Mouse (Mus musculus) G1E (cell line): ENCODE measurements around the gene Il33. TPM values are rescaled to one million over a fixed set of nuclear protein-coding genes. Genes with fewer than 3 reads are reported as not detected.

Experiments
- ATAC-seq: 2 replicates; pipeline ENCODE4 v1.8.0; 2016; ENCODE audit warnings: mild to moderate bottlenecking; ENCODE audit not compliant: insufficient number of reproducible peaks, poor library complexity, low FRiP score, severe bottlenecking; ENCODE audit errors: extremely low read depth
- DNase-seq: peaks from one replicate; pipeline ENCODE4 v3.0.0; 2012; ENCODE audit warnings: low spot score
- H3K27me3 ChIP-seq: 2 replicates; pipeline ENCODE4 v1.6.1; 2012; ENCODE audit warnings: mild to moderate bottlenecking, low read length, inconsistent platforms; ENCODE audit not compliant: insufficient read depth
- H3K36me3 ChIP-seq: replicated peaks from 2 replicates; pipeline ENCODE3; 2012; ENCODE audit warnings: mild to moderate bottlenecking, inconsistent platforms
- H3K4me1 ChIP-seq: 2 replicates; pipeline ENCODE4 v1.6.1; 2012; ENCODE audit warnings: low read depth, low read length, inconsistent platforms, mixed read lengths; ENCODE audit not compliant: insufficient read depth
- H3K4me3 ChIP-seq: 2 replicates; pipeline ENCODE4 v1.5.1; 2012; ENCODE audit warnings: low read depth, mild to moderate bottlenecking, inconsistent platforms, low read length, moderate library complexity, mixed read lengths
- H3K9me3 ChIP-seq: replicated peaks from 2 replicates; pipeline ENCODE4 v1.6.1; 2012; ENCODE audit warnings: inconsistent platforms
- CTCF ChIP-seq: IDR thresholded peaks from 2 replicates; pipeline ENCODE4 v1.5.1; 2012; ENCODE audit warnings: low read depth, low read length, inconsistent platforms, mixed read lengths
- GATA1 ChIP-seq: IDR thresholded peaks from 2 replicates; pipeline ENCODE4 v1.6.1; 2012; ENCODE audit warnings: borderline replicate concordance, low read length, inconsistent platforms, mixed read lengths
- GATA2 ChIP-seq: IDR thresholded peaks from 2 replicates; pipeline ENCODE4 v1.6.1; 2012; ENCODE audit warnings: low read depth, low read length, inconsistent platforms, borderline replicate concordance
- POLR2AphosphoS5 ChIP-seq: IDR thresholded peaks from 2 replicates; pipeline ENCODE4 v1.6.1; 2012; ENCODE audit warnings: low read depth, low read length, inconsistent platforms; ENCODE audit not compliant: insufficient replicate concordance
- TAL1 ChIP-seq: conservative IDR thresholded peaks from 2 replicates; pipeline ENCODE4 v1.6.1; 2012; ENCODE audit warnings: low read depth, low read length, inconsistent platforms, mixed read lengths
- polyA plus RNA-seq: library from polyadenylated mRNA; stranded (reverse); fragments of >175 nt; gene quantifications from 2 replicates; pipeline ENCODE4 v1.2.3, GENCODE M21; 2012
- total RNA-seq, 2 experiments: library from RNA; stranded (forward) in 1 of 2; stranded (reverse) in 1 of 2; fragments of 200-1000 nt in 1 of 2; fragments of >200 nt in 1 of 2; fragmentation: Nextera tagmentation in 1 of 2; gene quantifications; 2 replicates each; pipeline ENCODE4 v1.2.3; 2014 to 2017

The Il33 gene
- total and polyA plus RNA-seq, 3 experiments = 0.03 to 0.60 (median 0.49) TPM

DNA sequence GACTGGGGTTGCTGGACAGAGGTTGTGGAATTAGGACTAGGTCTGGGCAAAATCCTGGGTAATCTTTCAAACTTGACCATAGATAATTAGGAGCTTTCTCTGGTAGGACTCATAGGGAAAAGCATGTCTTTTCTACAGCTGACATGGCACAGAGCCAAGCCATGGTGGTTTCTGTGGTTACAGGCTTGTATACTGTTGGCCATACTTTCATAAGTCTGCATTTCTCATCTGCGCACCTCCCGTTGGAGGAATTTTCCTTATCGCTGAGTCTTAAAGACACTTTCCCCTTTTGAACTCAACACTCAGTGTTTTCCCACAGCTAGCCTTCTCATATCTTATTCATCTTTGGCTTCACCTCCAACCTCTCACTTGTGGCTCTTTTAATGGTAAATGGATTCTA is 24.6 kb upstream of the Il33 start:
- Histone ChIP-seq H3K27me3 (peaks cover 4% of the 10 kb centered on the region; the same call in 1 of the 2 replicates), H3K36me3 (no peaks in the 10 kb centered on the region), H3K4me1 (no peaks in the 10 kb centered on the region), H3K4me3 (no peak overlapping the region), H3K9me3 (peaks cover 6% of the 10 kb centered on the region)
- DNase-seq (no peak), ATAC-seq (no peak)
- TF ChIP-seq TAL1 (no peak), POLR2AphosphoS5 (no peak), CTCF (no peak), GATA2 (no peak), GATA1 (no peak)

DNA sequence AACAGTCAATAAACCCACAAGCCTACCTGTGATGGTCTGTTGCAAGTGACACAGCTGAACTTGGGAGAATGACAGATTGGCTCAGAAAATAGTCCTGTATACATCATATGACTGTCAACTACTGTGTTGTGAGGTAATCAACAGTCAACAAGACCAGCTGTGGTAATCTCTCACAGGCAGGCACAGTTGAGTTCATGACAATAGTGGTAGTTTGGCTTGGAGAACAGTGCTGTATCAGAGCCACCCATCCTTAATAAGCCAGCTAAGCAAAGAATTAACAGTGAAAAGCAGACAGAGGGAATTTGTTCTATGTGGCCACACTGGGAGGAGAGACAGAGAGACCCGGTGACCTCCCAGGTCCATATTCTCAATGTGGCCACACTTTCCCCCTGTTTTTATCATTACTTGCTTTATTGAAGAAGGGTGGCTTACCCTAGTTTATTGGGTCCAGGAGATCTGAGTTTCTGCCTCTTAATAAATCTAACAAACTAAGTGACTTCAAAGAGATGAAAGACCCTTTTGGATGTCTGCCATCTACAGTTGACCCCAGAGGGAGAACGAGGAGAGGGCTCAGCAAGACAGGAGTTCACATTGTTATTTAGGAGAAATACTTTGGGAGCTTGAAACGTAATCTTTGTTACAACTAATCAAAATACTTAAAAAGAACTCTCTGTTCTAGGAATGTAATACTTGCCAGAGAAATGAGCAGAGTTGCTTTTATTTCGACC is 22.4 kb upstream of the Il33 start:
- no peak for DNase-seq
- no peak for TF ChIP-seq GATA1
- TF ChIP-seq GATA2 = no peak
- no peak for TF ChIP-seq POLR2AphosphoS5
- TF ChIP-seq CTCF = no peak
- no peak for TF ChIP-seq TAL1
- Histone ChIP-seq H3K4me3 (no peak overlapping the region), H3K4me1 (no peaks in the 10 kb centered on the region), H3K9me3 (peaks cover 6% of the 10 kb centered on the region), H3K27me3 (peaks cover 4% of the 10 kb centered on the region), H3K36me3 (no peaks in the 10 kb centered on the region)
- ATAC-seq = no peak

DNA sequence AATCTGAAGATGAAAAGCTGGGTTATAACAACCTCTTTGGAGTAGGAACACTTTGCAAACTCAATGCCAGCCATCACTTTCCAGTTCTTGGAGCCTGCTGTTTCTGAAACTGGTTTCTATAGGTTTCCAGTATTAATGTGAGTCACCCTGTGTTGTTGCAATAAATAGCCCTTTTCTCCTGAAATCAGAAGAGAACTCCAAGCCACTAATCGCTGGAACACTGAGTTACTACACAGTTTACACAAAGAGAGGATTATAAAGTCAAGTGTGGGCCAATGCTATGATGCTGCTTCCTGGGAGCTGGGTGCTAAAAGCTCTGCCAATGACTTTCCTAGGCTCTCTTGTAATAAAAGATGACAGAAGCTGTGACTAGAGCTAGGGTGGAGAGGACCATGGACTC is 19.0 kb upstream of the Il33 start:
- DNase-seq (no peak), ATAC-seq (no peak)
- TF ChIP-seq POLR2AphosphoS5 (no peak), TAL1 (no peak), CTCF (no peak), GATA1 (no peak)
- H3K4me3 ChIP-seq = no peak overlapping the region
- H3K9me3 ChIP-seq = no peaks in the 10 kb centered on the region
- H3K4me1 ChIP-seq = no peaks in the 10 kb centered on the region
- H3K27me3 ChIP-seq = peaks cover 5% of the 10 kb centered on the region
- H3K36me3 ChIP-seq = no peaks in the 10 kb centered on the region

DNA sequence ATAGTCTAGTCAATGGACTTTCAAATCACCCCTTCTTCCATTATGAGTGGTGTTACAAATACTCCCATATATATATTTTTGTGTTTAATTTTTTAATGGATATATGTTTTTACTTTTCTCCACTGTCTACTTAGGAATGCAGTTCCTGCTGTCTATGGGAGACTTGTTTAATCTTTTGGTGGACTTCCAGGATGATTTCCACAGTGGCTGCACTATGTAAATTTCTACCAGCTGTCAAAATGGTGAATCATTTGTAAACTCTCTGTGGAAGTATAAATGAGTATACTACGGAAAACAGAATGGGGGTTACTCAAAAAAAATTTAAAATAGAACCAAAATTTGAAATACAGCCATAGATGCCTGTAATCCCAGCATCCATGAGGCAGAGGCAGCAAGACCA is 15.7 kb upstream of the Il33 start:
- H3K36me3 ChIP-seq = no peaks in the 10 kb centered on the region
- no peak overlapping the region for H3K4me3 ChIP-seq
- TF ChIP-seq POLR2AphosphoS5 (no peak), CTCF (no peak), GATA2 (no peak), GATA1 (no peak), TAL1 (no peak)
- H3K27me3 ChIP-seq = peaks cover 19% of the 10 kb centered on the region
- no peak for ATAC-seq
- H3K4me1 ChIP-seq = no peaks in the 10 kb centered on the region
- no peak for DNase-seq
- H3K9me3 ChIP-seq = no peaks in the 10 kb centered on the region

DNA sequence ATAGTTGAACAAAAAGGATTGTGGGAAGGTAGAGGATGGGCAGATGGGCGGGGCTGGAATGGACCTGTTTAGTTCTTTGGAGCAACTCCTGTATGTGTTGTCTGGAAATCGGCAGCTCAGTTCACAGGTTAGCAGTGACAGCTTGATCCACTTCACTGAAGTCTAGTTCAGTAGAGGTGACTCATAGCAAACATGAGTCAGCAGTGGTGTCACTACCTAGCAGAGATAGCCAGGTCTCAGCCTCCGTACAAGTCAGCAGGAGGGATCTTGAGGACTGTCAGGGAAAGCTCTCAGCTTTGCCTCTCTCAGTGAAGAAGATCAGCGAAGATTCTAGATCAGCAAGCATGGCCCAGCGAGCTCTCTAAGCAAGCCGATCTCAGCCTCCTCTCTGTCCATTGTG is 13.0 kb upstream of the Il33 start:
- ATAC-seq (no peak), DNase-seq (no peak)
- H3K27me3 ChIP-seq = peaks cover 19% of the 10 kb centered on the region
- H3K9me3 ChIP-seq = no peaks in the 10 kb centered on the region
- H3K36me3 ChIP-seq = no peaks in the 10 kb centered on the region
- H3K4me1 ChIP-seq = no peaks in the 10 kb centered on the region
- TF ChIP-seq POLR2AphosphoS5 = no peak
- TF ChIP-seq GATA2 = no peak
- no peak for TF ChIP-seq CTCF
- no peak for TF ChIP-seq GATA1
- no peak for TF ChIP-seq TAL1
- H3K4me3 ChIP-seq = no peak overlapping the region

DNA sequence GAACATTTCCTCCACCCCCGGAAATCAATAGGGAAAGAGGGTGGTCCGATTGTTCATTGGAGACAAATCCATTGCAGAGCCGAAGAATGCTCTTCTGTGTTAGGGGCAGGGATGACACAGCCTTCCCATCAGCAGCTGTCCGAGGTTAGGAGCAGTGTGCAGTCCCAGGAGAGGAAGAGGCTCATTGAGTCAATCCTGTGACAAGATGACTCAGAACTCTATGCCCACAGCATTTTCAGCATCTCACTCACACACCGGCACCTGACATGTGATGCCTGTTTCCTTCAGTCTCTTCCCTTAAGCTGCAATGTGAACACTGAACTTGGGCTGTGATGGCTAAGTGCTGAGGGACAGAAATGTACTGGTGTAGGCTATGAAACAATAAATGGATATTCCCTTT is 7.5 kb upstream of the Il33 start:
- Histone ChIP-seq H3K9me3 (no peaks in the 10 kb centered on the region), H3K27me3 (peaks cover 22% of the 10 kb centered on the region), H3K4me3 (no peak overlapping the region), H3K36me3 (no peaks in the 10 kb centered on the region), H3K4me1 (no peaks in the 10 kb centered on the region)
- TF ChIP-seq GATA1 (no peak), GATA2 (no peak), TAL1 (no peak), POLR2AphosphoS5 (no peak), CTCF (no peak)
- no peak for DNase-seq
- no peak for ATAC-seq

DNA sequence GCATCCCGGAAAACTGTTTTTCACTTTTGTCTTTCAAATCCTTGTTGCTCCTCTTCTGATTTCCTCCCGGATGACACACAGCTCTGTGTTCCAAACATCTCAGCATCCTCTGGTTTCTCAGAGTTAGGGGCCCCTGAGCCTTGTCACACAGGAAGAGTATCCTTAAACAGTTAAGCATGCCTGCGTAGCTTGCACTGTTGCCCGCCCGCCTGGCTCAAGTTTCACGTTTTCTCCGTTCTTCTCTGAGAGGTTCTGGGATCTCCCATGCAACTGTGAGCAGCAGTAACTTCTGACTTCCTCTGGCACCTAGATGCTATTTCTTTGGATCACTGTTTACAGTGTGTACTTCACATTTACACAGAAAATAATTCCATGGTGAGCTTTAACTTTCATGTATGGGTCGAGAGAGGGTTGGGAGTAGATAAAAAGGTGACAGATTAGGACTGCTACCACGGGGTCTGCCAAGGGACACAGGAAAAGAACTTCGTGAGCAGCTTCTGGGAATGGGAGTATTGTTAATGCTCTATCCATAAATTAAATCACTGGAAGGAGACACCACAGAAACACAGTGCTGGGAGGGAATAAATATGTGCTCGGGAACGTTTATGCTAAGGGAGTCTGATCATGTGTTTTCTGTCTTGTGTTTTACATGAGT is 1.3 kb downstream of the Il33 start:
- no peak for ATAC-seq
- Histone ChIP-seq H3K4me3 (no peak overlapping the region), H3K27me3 (peaks cover 14% of the 10 kb centered on the region), H3K4me1 (peaks cover 3% of the 10 kb centered on the region; the same call in 1 of the 2 replicates), H3K9me3 (no peaks in the 10 kb centered on the region), H3K36me3 (no peaks in the 10 kb centered on the region)
- no peak for TF ChIP-seq TAL1
- no peak for TF ChIP-seq GATA1
- TF ChIP-seq CTCF = no peak
- no peak for TF ChIP-seq GATA2
- TF ChIP-seq POLR2AphosphoS5 = no peak
- no peak for DNase-seq
